Mouse (Mus musculus) embryonic facial prominence, embryonic 11.5 days (tissue): Measurements from ENCODE around the gene Npepl1. TPM values are rescaled to one million over a fixed set of nuclear protein-coding genes. Genes with fewer than 3 reads are reported as not detected.

Source experiments
- ATAC-seq: fragments of 200-750 bp; cut with Nextera tagmentation; replicated peaks from 2 replicates; pipeline ENCODE4 v1.8.0; 2017; ENCODE audit warnings: low read depth; ENCODE audit not compliant: insufficient number of reproducible peaks, low FRiP score, low TSS enrichment
- DNase-seq: peaks from one replicate; pipeline ENCODE4 v3.0.0-alpha.2; 2015; ENCODE audit warnings: low spot score
- H3K27ac ChIP-seq: fragments of 300-500 bp; sonication (generic); replicated peaks from 2 replicates; pipeline ENCODE4 v1.5.1; 2014; ENCODE audit warnings: mild to moderate bottlenecking, low read depth, low read length, control low read depth
- H3K27me3 ChIP-seq: fragments of 300-500 bp; sonication (generic); 2 replicates; pipeline ENCODE4 v1.6.1; 2014; ENCODE audit warnings: mild to moderate bottlenecking, low read length, moderate library complexity, mixed read lengths; ENCODE audit not compliant: control insufficient read depth, insufficient read depth
- H3K36me3 ChIP-seq: fragments of 300-500 bp; sonication (generic); replicated peaks from 2 replicates; pipeline ENCODE4 v1.6.1; 2014; ENCODE audit warnings: low read depth, mild to moderate bottlenecking, low read length, moderate library complexity, mixed read lengths; ENCODE audit not compliant: control insufficient read depth, insufficient read depth
- H3K4me1 ChIP-seq: fragments of 300-500 bp; sonication (generic); 2 replicates; pipeline ENCODE4 v1.6.1; 2014; ENCODE audit warnings: low read length, mixed read lengths; ENCODE audit not compliant: control insufficient read depth, insufficient read depth
- H3K4me2 ChIP-seq: fragments of 300-500 bp; sonication (generic); 2 replicates; pipeline ENCODE4 v1.6.1; 2014; ENCODE audit warnings: low read depth, mild to moderate bottlenecking, control low read depth, low read length, moderate library complexity
- H3K4me3 ChIP-seq: fragments of 300-500 bp; sonication (generic); 2 replicates; pipeline ENCODE4 v1.5.1; 2014; ENCODE audit warnings: low read depth, low read length, control low read depth
- H3K9ac ChIP-seq: fragments of 300-500 bp; sonication (generic); replicated peaks from 2 replicates; pipeline ENCODE4 v1.6.1; 2014; ENCODE audit warnings: mild to moderate bottlenecking, control low read depth, low read length
- H3K9me3 ChIP-seq: fragments of 300-500 bp; sonication (generic); replicated peaks from 2 replicates; pipeline ENCODE4 v1.6.1; 2016; ENCODE audit warnings: mild to moderate bottlenecking, low read length, inconsistent platforms, mixed read lengths; ENCODE audit not compliant: control insufficient read depth
- WGBS: fragments of 180-500 bp; shearing (Covaris S2); extraction: QIAGEN DNeasy Blood & Tissue Kit; methylation state at CpG from one replicate; pipeline ENCODE4 v1.1.7; 2014; 5-methylcytosine and 5-hydroxymethylcytosine counted together
- polyA plus RNA-seq: library from polyadenylated mRNA; unstranded; fragments of >200 nt; fragmentation: Nextera tagmentation; extraction: Ambion mirVana; gene quantifications from 2 replicates; pipeline ENCODE4 v1.2.1, GENCODE M21; 2014

Npepl1 gene
- polyA plus RNA-seq, 1 experiment from 2014 or later = 31.3 TPM

- H3K27me3 ChIP-seq = no peaks in the 10 kb centered on the region
- no peaks in the 10 kb centered on the region; the same call in none of the 2 replicates for H3K9me3 ChIP-seq
- ATAC-seq = peak; percentile 50; the same call in 1 of the 2 replicates
- H3K4me1 ChIP-seq = no peaks in the 10 kb centered on the region
- H3K9ac ChIP-seq = no peak overlapping the region
- H3K36me3 ChIP-seq = no peaks in the 10 kb centered on the region
- no peak overlapping the region for H3K4me3 ChIP-seq
- DNase-seq = peak; percentile 71
- no peak overlapping the region; the same call in 1 of the 2 replicates for H3K4me2 ChIP-seq
- H3K27ac ChIP-seq = no peak overlapping the region
- 8% methylated on average over 18 of the region's 21 CpGs for WGBS
These were observed 16.6 kb downstream of the Npepl1 start for GRCm38 (mm10) chr2:174126522-174127375.

GRCm38 (mm10) chr2:174127376-174127713 lies 17.2 kb downstream of the Npepl1 start:
- Histone ChIP-seq H3K4me2 (no peak overlapping the region; the same call in 1 of the 2 replicates), H3K4me1 (no peaks in the 10 kb centered on the region), H3K27me3 (no peaks in the 10 kb centered on the region), H3K4me3 (no peak overlapping the region), H3K9me3 (no peaks in the 10 kb centered on the region; the same call in none of the 2 replicates), H3K27ac (no peak overlapping the region), H3K9ac (no peak overlapping the region; the same call in 1 of the 2 replicates), H3K36me3 (no peaks in the 10 kb centered on the region)
- DNase-seq (no peak), ATAC-seq (no peak)
- 17% methylated on average over 6 of the region's 6 CpGs for WGBS

- H3K4me3 ChIP-seq = no peak overlapping the region
- no peaks in the 10 kb centered on the region for H3K27me3 ChIP-seq
- DNase-seq = no peak
- no peak overlapping the region for H3K9ac ChIP-seq
- no peak overlapping the region for H3K4me2 ChIP-seq
- H3K9me3 ChIP-seq = no peaks in the 10 kb centered on the region; the same call in none of the 2 replicates
- H3K36me3 ChIP-seq = no peaks in the 10 kb centered on the region
- no peaks in the 10 kb centered on the region for H3K4me1 ChIP-seq
- no peak for ATAC-seq
- no peak overlapping the region for H3K27ac ChIP-seq
- 79% methylated on average over 6 of the region's 6 CpGs for WGBS
These were observed 18.8 kb downstream of the Npepl1 start for GRCm38 (mm10) chr2:174128926-174129325.

- Histone ChIP-seq H3K27me3 (no peaks in the 10 kb centered on the region), H3K4me2 (no peak overlapping the region), H3K9ac (no peak overlapping the region), H3K4me3 (no peak overlapping the region), H3K36me3 (no peaks in the 10 kb centered on the region), H3K4me1 (no peaks in the 10 kb centered on the region), H3K27ac (no peak overlapping the region), H3K9me3 (no peaks in the 10 kb centered on the region)
- no peak for DNase-seq
- ATAC-seq = no peak
- WGBS = 75% methylated on average over 8 of the region's 8 CpGs
These were observed 20.4 kb downstream of the Npepl1 start for GRCm38 (mm10) chr2:174130468-174131097.

GRCm38 (mm10) chr2:174132413-174132969 lies 22.3 kb downstream of the Npepl1 start:
- Histone ChIP-seq H3K9me3 (no peaks in the 10 kb centered on the region), H3K4me2 (no peak overlapping the region), H3K9ac (no peak overlapping the region), H3K27me3 (no peaks in the 10 kb centered on the region), H3K27ac (no peak overlapping the region), H3K4me1 (no peaks in the 10 kb centered on the region), H3K4me3 (no peak overlapping the region), H3K36me3 (no peaks in the 10 kb centered on the region)
- ATAC-seq = no peak
- no peak for DNase-seq
- 77% methylated on average over 8 of the region's 8 CpGs for WGBS

GRCm38 (mm10) chr2:174159035-174159434 lies 48.9 kb downstream of the Npepl1 start:
- 90% methylated on average over 10 of the region's 10 CpGs for WGBS
- ATAC-seq (no peak), DNase-seq (no peak)
- Histone ChIP-seq H3K27ac (no peak overlapping the region), H3K4me1 (no peaks in the 10 kb centered on the region), H3K27me3 (no peaks in the 10 kb centered on the region), H3K9me3 (no peaks in the 10 kb centered on the region), H3K36me3 (no peaks in the 10 kb centered on the region), H3K4me2 (no peak overlapping the region), H3K9ac (no peak overlapping the region), H3K4me3 (no peak overlapping the region)

DNA sequence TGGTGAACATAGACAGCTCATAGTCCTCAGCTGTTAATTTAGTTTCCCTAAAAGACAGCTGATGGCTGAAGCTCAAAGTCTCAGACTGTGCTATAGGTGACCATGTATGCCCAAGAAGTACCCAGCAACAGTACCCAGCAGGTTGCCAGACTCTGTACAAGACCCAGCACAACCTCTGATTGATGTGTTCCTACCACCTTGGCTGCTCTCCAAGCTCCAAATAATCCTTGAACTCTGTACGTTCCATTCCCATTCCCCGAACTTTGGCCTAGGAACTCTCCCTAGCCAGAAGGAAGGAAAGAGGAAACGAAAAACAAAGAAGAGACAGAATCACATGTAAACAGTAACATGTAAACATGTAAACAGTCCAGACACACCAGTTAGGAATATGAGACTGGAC lies 50.3 kb downstream of the Npepl1 start:
- Histone ChIP-seq H3K9me3 (no peaks in the 10 kb centered on the region), H3K9ac (no peak overlapping the region), H3K36me3 (no peaks in the 10 kb centered on the region), H3K4me1 (no peaks in the 10 kb centered on the region), H3K4me3 (no peak overlapping the region), H3K27ac (no peak overlapping the region), H3K4me2 (no peak overlapping the region), H3K27me3 (no peaks in the 10 kb centered on the region)
- ATAC-seq (no peak), DNase-seq (no peak)
- 88% methylated on average over 3 of the region's 3 CpGs for WGBS
